Mouse (Mus musculus) cortical plate, adult 2 months (tissue): ENCODE results near the gene Higd1c.

Experiments
- CTCF ChIP-seq: fragments of 200-500 bp; IDR thresholded peaks from 2 replicates; pipeline ENCODE4 v1.5.1; 2011; ENCODE audit warnings: mild to moderate bottlenecking, control low read depth, low read length; ENCODE audit not compliant: insufficient read depth; ENCODE audit errors: extremely low read depth
- POLR2A ChIP-seq: fragments of 200-500 bp; IDR thresholded peaks from 2 replicates; pipeline ENCODE4 v1.6.1; 2011; ENCODE audit warnings: mild to moderate bottlenecking, low read length, control low read depth; ENCODE audit not compliant: insufficient read depth; ENCODE audit errors: extremely low read depth

DNA sequence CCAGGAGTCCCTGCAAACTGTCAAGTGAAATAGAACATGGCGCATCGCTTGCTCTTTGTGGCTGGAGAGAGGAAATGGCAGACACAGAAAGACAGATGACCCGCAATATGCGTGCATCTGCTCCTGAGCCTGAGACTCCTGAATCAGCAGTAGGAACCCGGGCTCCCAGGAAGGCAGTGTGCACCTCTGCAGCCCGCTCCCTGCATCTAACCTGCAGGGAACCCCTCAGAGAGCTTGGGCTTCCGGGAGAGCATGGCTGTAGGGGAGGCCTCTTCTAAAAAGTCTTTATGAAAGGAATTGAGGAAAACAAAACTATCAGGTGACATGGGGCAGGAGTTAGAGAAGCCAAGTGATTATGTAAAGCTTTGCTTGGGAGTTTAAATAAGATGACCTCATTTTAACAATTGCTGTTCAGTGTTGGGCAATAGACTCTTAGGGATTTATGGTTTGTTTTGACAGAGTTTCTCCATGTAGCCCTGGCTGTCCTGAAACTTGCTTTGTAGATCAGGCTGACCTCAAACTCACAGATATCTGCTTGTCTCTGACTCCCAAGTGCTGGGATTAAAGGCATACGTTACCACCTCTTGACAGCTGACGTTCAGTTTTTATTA is 43.9 kb upstream of the Higd1c start:
- TF ChIP-seq CTCF (no peak), POLR2A (no peak)
